Mouse (Mus musculus): ENCODE data around the gene Nufip1.

- TF ChIP-seq CTCF (IDR thresholded peaks at IDR 0.05; ENCODE audit: borderline replicate concordance, insufficient read depth, low read depth, low read length) (peak; percentile 1; the same call in 1 of the 2 replicates), POLR2A (IDR thresholded peaks at IDR 0.05; ENCODE audit: borderline replicate concordance, insufficient read depth, low read length) (peak; percentile 97)
These were observed 41.7 kb downstream of the Nufip1 start for GRCm38 (mm10) chr14:76152162-76153002.
